Mouse (Mus musculus): ENCODE measurements around the gene Nmrk2.
"Not testable (repeated sequence)": the region's sequence is repeated elsewhere in the genome, so short reads cannot be mapped to it uniquely, and the experiment has no call there.

Gene Nmrk2

DNA sequence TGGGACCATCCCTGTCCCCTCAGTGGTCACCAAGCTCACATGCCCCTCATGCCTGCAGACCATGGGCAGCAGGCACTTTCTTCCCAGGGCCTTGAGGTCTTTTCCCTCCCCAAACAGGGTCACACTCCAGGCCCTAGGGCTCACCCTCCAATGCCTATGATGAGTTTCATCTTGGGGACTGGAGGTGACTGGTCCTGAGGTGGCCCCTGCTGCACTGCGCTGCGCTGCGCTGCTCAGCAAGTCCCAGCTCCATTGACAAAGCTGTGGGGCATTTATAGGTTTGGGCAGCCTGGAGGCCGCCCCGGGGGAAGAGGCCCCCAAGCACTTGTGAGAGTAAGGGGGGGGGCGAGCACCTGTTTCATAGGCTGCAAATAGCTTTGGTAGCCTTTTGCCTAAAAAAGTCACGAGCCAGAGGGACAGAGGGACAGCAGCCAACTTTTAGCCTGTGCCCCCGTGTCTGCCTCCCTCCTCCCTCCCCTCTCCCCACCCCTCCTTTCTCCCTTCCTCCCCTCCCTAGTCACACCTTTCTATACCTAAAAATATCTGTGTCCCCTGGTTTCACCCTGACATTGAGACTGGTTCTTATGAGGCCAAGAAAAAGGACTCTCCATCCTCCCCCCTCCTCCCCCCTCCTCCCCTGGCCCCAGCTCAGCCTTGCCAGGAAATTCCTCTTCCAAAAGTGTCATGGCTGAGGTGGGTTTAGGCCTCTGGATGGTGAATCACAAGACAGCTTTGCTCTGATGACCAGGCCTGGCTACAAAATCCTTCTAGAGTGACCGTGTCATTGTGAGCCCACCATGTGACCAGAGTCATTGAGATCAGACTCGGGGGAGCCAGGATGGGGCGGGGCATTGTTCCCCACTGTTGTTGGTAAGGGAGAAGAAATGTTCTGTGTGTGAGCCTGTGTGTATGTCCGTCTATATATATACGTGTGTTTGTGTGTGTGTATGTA lies at the start of gene Nmrk2:
Gene Nmrk2, minus strand, starts transcription at position 245 of the 952 bp plus-strand sequence.
- DNase-seq (ENCODE audit: low read depth, low spot score), result peak; percentile 95

DNA sequence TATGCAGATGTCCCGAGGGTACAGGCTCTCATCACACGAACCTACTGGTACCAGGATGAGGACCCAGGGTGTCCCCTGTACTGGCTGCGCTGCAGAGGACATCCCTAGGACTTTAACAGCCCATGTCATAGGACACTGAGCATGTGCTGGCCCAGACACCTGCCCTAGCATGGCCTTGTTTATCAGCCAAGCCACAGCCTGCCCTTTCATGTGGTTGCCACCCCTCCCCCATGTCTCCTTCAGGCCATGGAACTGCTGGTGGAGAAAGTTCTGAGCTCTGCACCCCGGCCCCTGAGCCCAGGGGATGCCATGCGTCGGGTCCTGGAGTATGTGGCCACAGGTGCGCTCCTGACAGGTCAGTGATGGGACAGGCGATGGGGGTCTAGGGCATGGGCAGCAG lies 47.6 kb upstream of the Nmrk2 start:
- no peak for DNase-seq (ENCODE audit: low read depth, low spot score)

DNA sequence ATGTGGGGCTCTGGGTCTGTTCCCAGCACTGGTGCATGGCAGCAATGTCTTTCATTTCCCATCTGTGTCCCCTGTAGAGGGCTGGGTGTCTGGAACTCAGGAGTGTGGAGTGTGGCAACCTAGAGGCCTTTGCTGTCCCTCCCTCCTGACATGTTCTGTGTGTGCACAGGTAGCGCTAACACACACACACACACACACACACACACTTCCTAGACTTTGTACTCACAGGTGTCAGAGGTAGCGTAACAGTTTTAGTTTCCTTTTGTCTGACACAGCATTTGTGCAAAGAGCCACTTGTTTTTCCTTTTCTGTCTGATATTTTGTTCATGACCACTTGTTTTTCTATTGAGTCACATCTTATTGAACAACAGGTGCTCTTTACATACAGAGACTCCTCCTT lies 46.0 kb upstream of the Nmrk2 start:
- no peak for DNase-seq (ENCODE audit: low read depth, low spot score)

DNA sequence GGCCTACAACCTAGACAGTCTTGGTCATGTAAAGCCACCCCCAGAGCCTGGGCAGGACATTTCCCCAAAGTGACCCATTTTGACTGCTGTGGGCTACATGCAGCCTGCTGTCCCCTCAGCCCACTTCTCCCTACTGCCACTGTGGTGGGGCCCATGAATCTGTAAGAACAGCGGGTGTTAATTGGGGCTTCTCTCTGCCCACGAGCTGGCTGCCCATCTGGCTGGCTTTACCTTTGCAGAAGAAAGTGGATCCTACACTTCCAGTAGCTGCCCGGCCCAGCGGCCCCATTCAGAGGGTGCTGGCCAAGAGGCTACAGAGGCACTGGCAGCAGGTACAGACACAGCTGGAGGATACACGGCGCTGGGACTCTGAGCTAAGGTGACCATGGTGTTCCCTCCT lies 43.3 kb upstream of the Nmrk2 start:
- DNase-seq (ENCODE audit: low read depth, low spot score), result no peak

DNA sequence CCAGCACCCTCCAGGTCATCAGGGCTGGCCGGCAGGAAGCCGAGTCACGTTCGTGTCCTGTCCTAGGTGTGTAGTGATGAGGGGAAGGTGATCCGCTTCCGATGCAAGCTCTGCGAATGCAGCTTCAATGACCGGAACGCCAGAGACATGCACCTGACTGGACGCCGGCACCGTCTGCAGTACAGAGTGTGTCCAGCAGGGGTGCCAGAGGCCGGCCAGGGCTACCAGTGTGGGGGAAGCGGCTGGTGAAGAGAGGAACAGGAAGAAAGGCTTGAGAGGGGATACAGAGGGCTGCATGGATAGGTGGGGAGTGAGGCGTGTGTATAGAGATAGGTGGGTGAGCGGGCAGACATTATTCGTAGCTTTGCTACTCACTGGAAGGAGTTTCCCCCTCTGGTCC lies 42.7 kb upstream of the Nmrk2 start:
- DNase-seq (ENCODE audit: low read depth, low spot score), result no peak

DNA sequence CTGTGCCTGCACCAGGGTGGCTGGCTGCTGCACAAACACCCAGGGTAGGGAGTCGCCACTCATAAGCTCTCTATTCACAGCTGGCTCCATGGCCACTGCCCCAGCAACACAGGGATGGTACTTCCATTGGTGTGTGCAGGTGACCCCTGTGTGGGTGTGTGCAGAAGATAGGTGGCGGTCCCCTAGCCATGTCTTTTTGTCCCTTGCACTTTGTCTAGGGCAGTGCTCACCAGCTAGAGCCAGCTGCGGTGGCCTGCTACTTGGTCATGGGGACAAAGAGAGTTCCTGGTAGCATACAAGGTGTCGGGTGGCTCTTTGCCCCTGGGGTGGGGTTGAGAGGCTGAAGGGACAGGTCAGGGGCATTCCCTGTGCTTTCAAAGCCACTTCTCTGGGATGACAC lies 42.3 kb upstream of the Nmrk2 start:
- no peak for DNase-seq (ENCODE audit: low read depth, low spot score)

DNA sequence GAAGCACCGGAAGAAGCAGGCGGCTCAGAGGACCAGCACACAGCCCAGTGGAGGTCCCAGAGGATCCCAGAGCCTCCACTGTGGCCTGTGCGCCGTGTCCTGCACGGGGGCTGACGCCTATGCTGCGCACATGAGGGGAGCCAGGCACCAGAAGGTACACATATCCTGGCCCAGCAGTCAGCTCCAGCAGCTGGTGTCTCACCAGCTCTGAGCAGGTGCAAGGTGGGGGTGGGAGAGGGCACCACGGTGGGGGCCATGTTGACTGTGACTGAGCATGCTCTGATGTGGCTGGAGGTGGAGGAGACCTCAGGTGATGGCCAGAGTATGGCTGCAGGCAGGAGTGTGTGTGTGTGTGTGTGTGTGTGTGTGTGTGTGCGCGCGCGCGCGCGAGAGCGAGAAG lies 40.2 kb upstream of the Nmrk2 start:
- no peak for DNase-seq (ENCODE audit: low read depth, low spot score)

DNA sequence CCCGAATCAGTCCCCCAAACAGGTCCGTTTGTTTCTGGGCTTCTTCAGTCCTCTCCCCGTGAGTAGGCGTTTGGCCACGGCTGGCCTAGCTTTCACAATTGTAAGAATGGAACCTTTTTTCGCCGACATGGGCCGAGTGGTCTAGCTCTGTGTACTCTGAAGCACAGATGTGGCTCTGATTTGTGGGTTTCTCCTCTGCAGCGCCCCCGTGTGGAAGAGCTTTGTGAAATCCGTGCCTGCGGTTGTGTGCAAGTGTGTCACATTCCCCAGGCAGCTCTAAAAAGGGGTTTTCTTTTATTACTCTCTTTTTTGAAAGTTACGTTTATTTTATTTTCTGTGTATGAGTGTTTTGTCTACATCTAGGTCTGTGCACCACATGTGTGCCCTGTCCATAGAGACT lies 39.0 kb upstream of the Nmrk2 start:
- no peak for DNase-seq (ENCODE audit: low read depth, low spot score)

DNA sequence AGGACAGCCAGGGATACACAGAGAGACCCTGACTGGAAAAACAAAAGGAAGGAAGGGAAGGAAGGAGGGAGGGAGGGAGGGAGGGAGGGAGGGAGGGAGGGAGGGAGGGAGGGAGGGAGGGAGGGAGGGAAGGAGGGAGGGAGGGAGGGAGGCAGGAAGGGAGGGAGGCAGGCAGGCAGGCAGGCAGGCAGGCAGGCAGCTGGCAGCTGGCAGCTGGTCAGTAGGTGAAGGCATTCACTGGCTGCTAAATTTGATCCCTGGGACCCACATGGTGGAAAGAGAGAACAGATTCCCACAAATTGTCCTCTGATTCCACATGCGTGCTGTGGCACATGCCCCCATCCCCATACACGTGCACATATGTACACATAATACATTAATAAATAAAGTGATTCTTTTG lies 36.8 kb upstream of the Nmrk2 start:
- DNase-seq (ENCODE audit: low read depth, low spot score), result no peak

DNA sequence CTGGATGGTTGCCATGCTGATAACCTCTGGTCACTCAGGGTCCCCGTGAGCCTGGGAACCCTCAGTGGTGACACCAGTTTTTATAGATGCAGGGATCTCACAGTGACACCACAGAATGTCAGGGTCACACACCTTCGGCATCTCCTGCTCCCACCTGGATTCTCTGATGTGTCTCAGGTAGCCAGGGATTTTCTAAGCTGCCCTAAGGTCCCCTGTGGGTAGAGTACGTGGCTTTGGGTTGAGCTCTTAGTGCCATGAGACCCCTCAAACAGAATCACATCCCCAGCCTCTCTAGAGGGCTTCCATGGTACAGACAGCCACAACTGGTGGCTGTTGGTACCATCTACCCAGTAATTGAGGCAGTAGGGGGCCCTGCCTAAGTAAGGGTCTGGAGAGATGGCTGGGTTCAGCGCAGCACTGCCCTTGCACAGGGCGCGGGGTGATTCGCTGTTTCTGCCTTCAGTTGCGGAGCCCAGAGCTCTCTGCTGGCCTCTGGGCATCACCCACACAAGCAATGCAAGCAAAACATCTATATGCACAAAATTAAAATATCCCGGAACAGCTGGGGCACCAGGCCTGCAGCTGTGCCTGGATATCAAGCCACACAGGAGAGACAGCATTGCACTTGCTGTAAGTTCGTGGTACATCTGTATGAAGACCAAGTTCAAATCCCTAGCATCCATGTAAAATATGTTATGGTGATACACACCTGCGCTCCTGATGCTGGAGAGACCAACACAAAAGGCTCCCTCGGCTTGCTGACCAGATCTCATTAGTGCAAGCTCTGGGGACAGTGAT lies 34.8 kb upstream of the Nmrk2 start:
- DNase-seq (ENCODE audit: low read depth, low spot score), result no peak

DNA sequence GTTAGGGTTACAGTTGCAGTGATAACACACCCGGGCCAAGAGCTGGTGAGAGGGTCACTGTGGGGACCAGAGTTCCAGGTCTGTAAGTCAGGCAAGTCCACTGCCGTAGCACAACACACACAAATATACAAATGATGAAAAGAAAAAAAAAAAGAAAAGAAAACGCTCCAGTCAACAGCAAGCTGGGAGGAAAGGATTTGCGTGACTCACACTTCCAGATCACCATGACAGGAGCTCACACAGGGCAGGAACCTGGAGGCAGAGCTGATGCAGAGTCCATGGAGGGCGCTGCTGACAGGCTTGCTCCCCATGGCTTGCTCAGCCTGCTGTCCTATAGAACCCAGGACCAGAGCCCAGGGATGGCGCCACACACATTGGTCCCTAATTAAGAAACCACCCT lies 32.4 kb upstream of the Nmrk2 start:
- no peak for DNase-seq (ENCODE audit: low read depth, low spot score)

DNA sequence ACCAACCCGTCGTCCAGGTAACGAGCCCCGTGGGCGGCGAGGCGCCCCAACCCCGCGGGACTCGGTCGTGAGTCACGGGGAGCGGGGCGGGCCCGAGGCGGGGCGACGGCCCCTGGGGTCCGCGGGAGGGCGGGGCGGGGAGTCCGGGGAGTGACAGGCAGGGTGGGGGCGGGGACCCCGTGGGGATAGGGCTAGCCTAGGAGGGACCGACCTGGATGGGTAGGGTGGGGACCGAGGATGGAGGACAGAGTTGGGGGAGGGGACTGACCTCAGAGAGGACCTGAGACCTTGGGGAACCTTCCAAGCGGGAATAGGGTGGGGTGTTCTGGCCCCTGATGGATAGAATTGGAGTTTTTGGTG lies 31.4 kb upstream of the Nmrk2 start:
- DNase-seq (ENCODE audit: low read depth, low spot score), result no peak

DNA sequence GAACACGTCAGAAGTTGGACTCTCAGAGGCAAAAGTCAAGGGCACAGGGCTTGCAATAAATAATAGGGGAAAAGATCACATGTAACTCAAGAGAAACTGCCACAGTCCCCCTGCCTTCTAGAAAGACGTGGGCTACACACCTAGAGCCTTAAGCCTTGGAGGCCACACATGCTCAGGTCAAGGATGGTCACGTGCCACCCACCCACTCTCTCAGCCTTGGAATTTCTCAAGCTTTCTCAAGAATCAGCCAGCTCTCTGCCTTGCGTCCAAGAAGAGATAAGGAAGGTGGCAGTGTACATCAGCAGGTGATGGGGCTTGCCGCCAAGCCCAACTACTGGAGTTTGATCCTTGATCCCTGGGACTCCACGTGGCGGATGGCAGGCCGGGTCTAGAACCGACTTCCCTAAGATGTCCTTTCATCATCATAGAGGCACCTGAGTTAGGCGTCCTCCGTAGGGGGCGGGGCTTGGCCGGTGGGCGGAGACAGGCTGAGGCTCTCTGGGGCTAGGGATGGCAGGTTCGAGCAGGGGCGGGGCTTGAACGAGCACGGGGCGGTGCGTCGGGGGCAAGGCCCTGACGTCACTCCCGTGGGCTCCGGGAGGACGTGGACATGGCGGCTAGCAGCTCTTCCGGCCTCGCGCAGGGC lies 30.9 kb upstream of the Nmrk2 start, which contains the start of gene Zfr2:
Gene Zfr2, plus strand, starts transcription at position 576 of the 646 bp plus-strand sequence.
- peak; percentile 74 for DNase-seq (ENCODE audit: low read depth, low spot score)

DNA sequence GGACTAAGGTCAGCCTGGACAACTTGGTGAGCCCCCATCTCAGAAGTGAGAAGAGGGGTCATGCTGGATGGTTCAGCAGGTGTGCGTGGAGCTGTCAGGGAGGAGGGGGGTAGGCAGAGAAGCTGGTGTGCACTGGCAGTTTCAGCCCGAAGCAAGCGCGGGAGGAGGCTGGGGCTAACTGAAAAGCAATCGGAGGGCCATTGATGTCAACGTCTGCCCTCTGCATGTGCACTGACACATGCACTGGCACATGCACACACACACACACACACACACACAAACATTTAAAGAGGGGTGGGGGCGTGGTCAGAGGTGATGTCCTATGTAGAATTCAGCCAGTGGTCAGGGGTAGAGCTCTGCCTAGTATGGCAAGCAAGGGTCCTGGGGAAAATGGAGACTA lies 29.6 kb upstream of the Nmrk2 start:
- DNase-seq (ENCODE audit: low read depth, low spot score), result no peak

DNA sequence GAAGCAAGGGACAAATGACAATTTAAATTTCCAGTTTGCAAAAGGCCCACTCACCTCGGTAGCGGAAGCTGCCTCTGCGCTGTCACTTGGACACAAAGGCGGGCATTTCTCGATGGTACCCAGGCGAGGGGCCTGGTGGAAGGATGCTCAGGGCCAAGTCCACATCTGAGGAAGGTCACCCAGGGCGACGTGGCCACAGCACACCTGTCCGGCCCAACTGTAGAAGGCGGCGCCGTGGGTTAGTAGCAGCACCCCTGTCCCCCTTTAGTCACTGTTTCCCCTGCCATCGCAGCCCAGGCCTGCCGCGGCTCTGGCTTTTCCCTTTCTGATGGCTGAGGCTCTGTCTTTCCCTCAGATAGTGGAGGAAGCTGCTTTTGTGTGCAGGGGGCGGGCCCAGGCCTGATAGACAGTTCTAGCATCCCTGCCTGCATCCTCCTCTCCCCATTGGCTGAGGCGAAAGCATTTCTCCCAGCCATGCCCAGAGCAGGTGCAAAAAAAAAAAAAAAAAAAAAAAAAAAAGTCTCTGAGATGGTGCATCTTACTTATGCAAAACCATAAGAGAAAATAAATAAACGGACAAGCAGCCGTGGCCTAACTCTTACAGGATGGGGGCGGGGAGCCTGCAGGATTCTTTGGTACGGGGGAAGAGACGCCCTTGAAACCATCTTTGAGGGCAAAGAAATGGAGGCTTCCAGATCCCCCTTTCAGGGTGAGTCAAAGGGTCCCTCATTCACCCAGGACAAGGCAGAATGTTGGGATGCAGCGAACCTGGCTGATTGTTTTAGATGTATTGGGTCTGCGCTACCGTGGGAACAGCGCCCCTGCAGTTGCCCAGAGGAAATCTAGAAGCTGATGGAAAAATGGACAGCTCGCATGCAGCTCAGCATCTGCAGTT lies 28.8 kb upstream of the Nmrk2 start, which contains the start of gene Atcay:
Gene Atcay, minus strand, starts transcription at position 396 of the 895 bp plus-strand sequence.
- no peak for DNase-seq (ENCODE audit: low read depth, low spot score)

DNA sequence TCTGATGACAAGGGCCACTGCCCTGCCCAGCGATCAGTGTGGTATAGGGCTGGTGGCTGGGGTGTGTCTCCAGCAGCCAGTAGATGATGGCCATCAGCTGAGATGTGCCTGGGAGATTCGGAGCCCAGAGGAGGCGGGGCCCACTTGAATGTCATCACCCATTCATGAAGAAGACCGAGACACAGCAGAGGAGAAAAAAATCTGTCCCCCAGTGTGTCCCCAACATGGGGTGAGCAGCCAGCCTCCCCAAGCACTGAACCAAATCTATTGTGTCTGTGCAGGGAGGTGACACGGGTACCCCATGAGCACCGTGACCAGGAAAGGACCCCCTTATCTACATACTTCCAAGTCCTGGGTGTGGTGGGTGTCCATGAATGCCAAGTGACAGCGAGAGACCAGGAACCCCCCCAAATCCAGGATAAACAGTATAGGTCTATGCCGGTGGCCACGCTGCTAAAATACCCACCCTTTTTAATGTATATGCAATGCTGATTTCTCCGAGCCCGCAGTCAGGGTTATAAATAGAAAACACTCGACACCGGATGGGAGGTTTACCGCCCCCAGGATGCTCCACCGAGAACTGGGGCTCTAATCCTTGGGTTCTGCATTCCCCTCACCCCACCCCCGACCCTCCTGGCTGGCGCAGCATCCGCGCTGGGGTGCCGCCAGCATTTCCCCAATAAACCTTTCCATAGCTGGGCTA lies 28.0 kb upstream of the Nmrk2 start:
- no peak for DNase-seq (ENCODE audit: low read depth, low spot score)

DNA sequence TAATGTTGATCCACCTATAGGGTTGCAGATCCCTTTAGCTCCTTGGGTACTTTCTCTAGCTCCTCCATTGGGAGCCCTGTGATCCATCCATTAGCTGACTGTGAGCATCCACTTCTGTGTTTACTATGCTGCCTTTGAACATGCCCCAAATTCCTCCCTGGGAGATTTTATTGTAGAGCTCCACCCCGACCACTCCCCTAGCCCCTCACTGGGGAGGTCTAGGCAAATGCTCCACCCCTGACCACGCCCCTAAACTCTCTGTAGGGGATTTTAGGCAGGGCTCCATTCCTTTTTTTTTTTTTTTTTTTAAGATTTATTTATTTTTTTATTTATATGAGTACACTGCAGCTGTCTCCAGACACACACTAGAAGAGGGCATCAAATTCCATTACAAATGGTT lies 21.9 kb upstream of the Nmrk2 start:
- not testable (repeated sequence) for DNase-seq (ENCODE audit: low read depth, low spot score)

DNA sequence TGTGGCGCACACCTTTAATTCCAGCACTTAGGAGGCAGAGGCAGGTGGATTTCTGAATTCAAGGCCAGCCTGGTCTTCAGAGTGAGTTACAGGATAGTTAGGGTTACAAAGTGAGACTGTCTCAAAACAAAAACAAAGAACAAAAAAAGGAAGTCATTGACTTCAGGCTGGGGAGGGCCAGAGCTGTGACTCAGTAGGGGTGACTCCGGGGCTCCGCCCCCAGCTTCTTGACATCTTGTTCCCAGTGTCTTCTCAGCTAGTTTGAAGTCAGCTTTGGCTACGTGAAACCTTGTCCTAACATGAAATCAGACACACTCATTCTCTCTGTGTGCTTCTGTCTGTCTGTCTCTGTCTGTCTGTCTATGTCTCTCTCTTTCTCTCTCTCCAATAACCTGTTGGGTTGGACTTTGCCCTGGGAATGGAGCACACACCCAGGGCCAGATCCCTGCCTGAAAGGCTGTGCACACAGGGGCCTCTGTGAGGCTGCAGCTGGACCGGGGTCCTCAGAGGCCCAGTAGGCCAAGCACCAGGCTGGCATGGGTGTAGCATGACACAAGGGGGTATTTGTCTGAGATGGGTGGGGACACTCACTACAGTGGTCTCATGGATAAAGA lies 19.7 kb upstream of the Nmrk2 start:
- DNase-seq (ENCODE audit: low read depth, low spot score), result no peak

DNA sequence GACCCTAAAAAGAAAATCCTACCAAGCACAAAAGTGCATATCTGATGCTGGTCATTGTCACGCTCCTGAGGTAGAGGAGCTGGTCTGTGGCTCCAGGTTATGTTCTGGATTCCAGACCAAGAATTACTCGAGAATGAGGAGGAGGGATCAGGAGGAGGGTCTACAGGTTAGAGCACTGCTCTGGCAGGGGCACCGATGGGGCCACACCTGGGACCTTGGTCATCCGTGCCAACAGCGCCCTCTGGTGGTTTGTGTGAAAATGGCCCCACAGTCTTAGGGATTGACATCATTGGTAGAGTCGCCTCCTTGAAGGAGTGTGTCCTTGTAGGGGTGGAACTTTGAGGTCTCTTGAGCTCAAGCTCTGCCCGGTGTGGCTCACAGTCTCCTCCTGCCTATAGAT lies 16.1 kb upstream of the Nmrk2 start:
- DNase-seq (ENCODE audit: low read depth, low spot score), result no peak

DNA sequence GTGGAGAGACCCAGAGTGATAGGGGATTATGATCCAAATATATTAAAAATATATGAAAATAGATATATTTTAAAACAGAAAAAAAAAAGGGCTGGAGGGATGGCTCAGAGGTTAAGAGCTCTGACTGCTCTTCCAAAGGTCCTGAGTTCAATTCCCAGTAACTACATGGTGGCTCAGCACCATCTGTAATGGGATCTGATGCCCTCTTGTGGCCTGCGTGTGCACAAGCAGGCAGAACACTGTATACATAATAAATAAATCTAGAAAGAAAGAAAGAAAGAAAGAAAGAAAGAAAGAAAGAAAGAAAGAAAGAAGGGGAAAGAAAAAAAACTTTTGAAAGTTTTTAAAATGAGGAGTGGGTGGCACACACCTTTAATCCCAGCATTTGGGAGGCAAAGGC lies 15.4 kb upstream of the Nmrk2 start:
- DNase-seq (ENCODE audit: low read depth, low spot score), result not testable (repeated sequence)
